18 mouse cellular contexts compared by ENCODE assay signal in genomic region chr15:32485064-32485964, GRCm38 (mm10).
DNase-seq lines count a peak whose midpoint lies in the region; ATAC-seq and TF ChIP-seq lines count a peak whose summit lies in the region.
"Had no signal": no experiment of that assay in that cellular context is flagged by ENCODE, and none has a peak within 500 bp of the region (broad histone marks: within the 10 kb centered on the region; RNA-seq: fewer than 3 reads in every experiment).

No protein-coding gene starts in this region.

- no peak overlapping the region for H3K4me3 ChIP-seq in lung, embryonic 14.5 days (ENCODE audit: low read depth, low read length)
- no peak overlapping the region for H3K4me3 ChIP-seq in forebrain, postnatal 0 days (ENCODE audit: low read depth, low read length)
- no peak overlapping the region for H3K4me3 ChIP-seq in hindbrain, embryonic 16.5 days (ENCODE audit: low read length)
- H3K4me3 ChIP-seq in neural tube, embryonic 14.5 days (ENCODE audit: low read depth, low read length): no peak overlapping the region
- H3K4me3 ChIP-seq: gastrocnemius, adult 2 months; limb, embryonic 13.5 days; liver, embryonic 12.5 days had no signal

- H3K9me3 ChIP-seq in lung, embryonic 14.5 days (ENCODE audit: low read depth, low read length): no peaks in the 10 kb centered on the region
- no peaks in the 10 kb centered on the region for H3K9me3 ChIP-seq in forebrain, postnatal 0 days (ENCODE audit: low read length)
- H3K9me3 ChIP-seq in hindbrain, embryonic 16.5 days (ENCODE audit: control insufficient read depth, low read length): no peaks in the 10 kb centered on the region
- no peaks in the 10 kb centered on the region for H3K9me3 ChIP-seq in neural tube, embryonic 14.5 days (ENCODE audit: control insufficient read depth, low read length)
- H3K9me3 ChIP-seq: limb, embryonic 13.5 days; liver, embryonic 12.5 days had no signal

- 60% methylated on average over 8 of the region's 8 CpGs for WGBS in lung, embryonic 14.5 days
- WGBS in forebrain, postnatal 0 days: 62% methylated on average over 8 of the region's 8 CpGs
- WGBS in hindbrain, embryonic 16.5 days: 61% methylated on average over 8 of the region's 8 CpGs
- 59% methylated on average over 8 of the region's 8 CpGs for WGBS in neural tube, embryonic 14.5 days

- TF ChIP-seq CTCF in lung, embryonic 14.5 days (IDR thresholded peaks at IDR 0.05; ENCODE audit: low read depth): no peak
- TF ChIP-seq CTCF in forebrain, postnatal 0 days (IDR thresholded peaks at IDR 0.05; ENCODE audit: low read depth): no peak

- DNase-seq in lung, embryonic 14.5 days: peak; percentile 9
- no peak for DNase-seq in lung, postnatal 10 days
- no peak for DNase-seq in forebrain, postnatal 0 days
- DNase-seq in frontal cortex, postnatal 14 days (ENCODE audit: low spot score in 2 of 2): no peak
- DNase-seq: cerebellum, adult 11-12 months; cerebellum, postnatal 10 days; gastrocnemius, adult 2 months; kidney, postnatal 36 days; lung, adult 18-20 months; thymus, adult 18-20 months; thymus, postnatal 36 days had no signal

- H3K4me1 ChIP-seq in lung, embryonic 14.5 days (ENCODE audit: insufficient read depth): no peaks in the 10 kb centered on the region
- no peaks in the 10 kb centered on the region for H3K4me1 ChIP-seq in forebrain, postnatal 0 days (ENCODE audit: insufficient read depth)
- H3K4me1 ChIP-seq in hindbrain, embryonic 16.5 days (ENCODE audit: control insufficient read depth, insufficient read depth, low read depth, low read length): no peaks in the 10 kb centered on the region
- 0 out of 2 replicates have a peak, but pooled peaks cover 2% of the 10 kb centered on the region for H3K4me1 ChIP-seq in neural tube, embryonic 14.5 days (ENCODE audit: control insufficient read depth, insufficient read depth, low read length)
- H3K4me1 ChIP-seq: liver, embryonic 12.5 days had no signal

- no peak for ATAC-seq in lung, embryonic 14.5 days (ENCODE audit: insufficient read depth)
- peak; percentile 53; the same call in 1 of the 2 replicates for ATAC-seq in forebrain, postnatal 0 days
- ATAC-seq in hindbrain, embryonic 16.5 days: peak; percentile 56; the same call in 1 of the 2 replicates
- peak; percentile 62 for ATAC-seq in neural tube, embryonic 14.5 days (ENCODE audit: low read depth)
- no peak for ATAC-seq in monocyte, adult 5-6 weeks (replicated peaks; ENCODE audit: insufficient number of reproducible peaks, low FRiP score, low TSS enrichment, poor library complexity, severe bottlenecking)
- ATAC-seq: intestine, postnatal 0 days; liver, embryonic 12.5 days had no signal

- no peak overlapping the region for H3K9ac ChIP-seq in lung, embryonic 14.5 days
- no peak overlapping the region for H3K9ac ChIP-seq in forebrain, postnatal 0 days
- H3K9ac ChIP-seq in hindbrain, embryonic 16.5 days (ENCODE audit: low read depth, low read length): no peak overlapping the region
- no peak overlapping the region for H3K9ac ChIP-seq in neural tube, embryonic 14.5 days (replicated peaks; ENCODE audit: low read depth, low read length)
- H3K9ac ChIP-seq: limb, embryonic 13.5 days; liver, embryonic 12.5 days had no signal

- H3K27ac ChIP-seq in lung, embryonic 14.5 days (ENCODE audit: low read depth): no peak overlapping the region
- no peak overlapping the region for H3K27ac ChIP-seq in forebrain, postnatal 0 days (ENCODE audit: low read depth, low read length)
- H3K27ac ChIP-seq in hindbrain, embryonic 16.5 days (ENCODE audit: low read depth, low read length): no peak overlapping the region
- H3K27ac ChIP-seq in neural tube, embryonic 14.5 days (ENCODE audit: low read depth, low read length): no peak overlapping the region
- H3K27ac ChIP-seq: gastrocnemius, adult 2 months; limb, embryonic 13.5 days; liver, embryonic 12.5 days had no signal

- H3K36me3 ChIP-seq in lung, embryonic 14.5 days (ENCODE audit: insufficient read depth): no peaks in the 10 kb centered on the region
- H3K36me3 ChIP-seq in forebrain, postnatal 0 days (ENCODE audit: insufficient read depth): no peaks in the 10 kb centered on the region
- H3K36me3 ChIP-seq in hindbrain, embryonic 16.5 days (ENCODE audit: control insufficient read depth, insufficient read depth, low read length): no peaks in the 10 kb centered on the region
- H3K36me3 ChIP-seq in neural tube, embryonic 14.5 days (ENCODE audit: control insufficient read depth, insufficient read depth, low read length): no peaks in the 10 kb centered on the region
- H3K36me3 ChIP-seq: limb, embryonic 13.5 days; liver, embryonic 12.5 days had no signal

- no peaks in the 10 kb centered on the region for H3K27me3 ChIP-seq in lung, embryonic 14.5 days (ENCODE audit: insufficient read depth, low read length)
- no peaks in the 10 kb centered on the region for H3K27me3 ChIP-seq in forebrain, postnatal 0 days (ENCODE audit: insufficient read depth, low read length)
- H3K27me3 ChIP-seq in hindbrain, embryonic 16.5 days (replicated peaks; ENCODE audit: control insufficient read depth, insufficient read depth, low read length): no peaks in the 10 kb centered on the region
- H3K27me3 ChIP-seq in neural tube, embryonic 14.5 days (ENCODE audit: control insufficient read depth, insufficient read depth, low read length): no peaks in the 10 kb centered on the region
- H3K27me3 ChIP-seq: limb, embryonic 13.5 days; liver, embryonic 12.5 days had no signal

- H3K4me2 ChIP-seq in lung, embryonic 14.5 days: no peak overlapping the region
- H3K4me2 ChIP-seq in forebrain, postnatal 0 days (ENCODE audit: low read depth): no peak overlapping the region
- H3K4me2 ChIP-seq in hindbrain, embryonic 16.5 days (ENCODE audit: low read length): no peak overlapping the region
- H3K4me2 ChIP-seq in neural tube, embryonic 14.5 days (ENCODE audit: low read depth, low read length): no peak overlapping the region
- H3K4me2 ChIP-seq: heart, embryonic 11.5 days; limb, embryonic 13.5 days; liver, embryonic 12.5 days had no signal

Comparison
In these comparisons a context has a peak if more than half of its experiments do, and no peak if none do; other contexts are left out.
1. ATAC-seq: peak in forebrain, postnatal 0 days (single experiment), hindbrain, embryonic 16.5 days (single experiment) and neural tube, embryonic 14.5 days (single experiment); none in lung, embryonic 14.5 days (single experiment) and monocyte, adult 5-6 weeks (single experiment).